Mouse (Mus musculus): ENCODE results near the gene Tceal9. TPM values are rescaled to one million over a fixed set of nuclear protein-coding genes. Genes with fewer than 3 reads are reported as not detected.

Gene Tceal9
- total and polyA plus RNA-seq, 3 experiments: 75.2 to 113 TPM; not detected in 1

GRCm38 (mm10) chrX:136238118-136238517 lies 6.8 kb upstream of the Tceal9 start:
- peaks cover 0 to 2% of the 10 kb centered on the region in 2 experiments; a peak in 2 of 4 replicates for H3K27me3 ChIP-seq (ENCODE audit: control insufficient read depth in 1 of 2, insufficient read depth in 2 of 2, low read length in 2 of 2)
- H3K4me3 ChIP-seq (ENCODE audit: control insufficient read depth in 1 of 2, insufficient read depth in 1 of 2, low read depth in 2 of 2, low read length in 2 of 2): no peak overlapping the region
- TF ChIP-seq KAT2A (conservative IDR thresholded peaks at IDR 0.05; ENCODE audit: low read depth, low read length) (no peak), TCF12 (IDR thresholded peaks at IDR 0.05; ENCODE audit: low read depth, low read length) (no peak), UBTF (IDR thresholded peaks at IDR 0.05; ENCODE audit: borderline replicate concordance, insufficient read depth, low read depth, low read length) (no peak), POLR2A (IDR thresholded peaks at IDR 0.05; ENCODE audit: control insufficient read depth in 1 of 2, insufficient read depth in 1 of 2, low read depth in 1 of 2, low read length in 2 of 2, poor library complexity in 1 of 2) (no peak), ETS1 (IDR thresholded peaks at IDR 0.05; ENCODE audit: low read depth, low read length) (no peak), BHLHE40 (IDR thresholded peaks at IDR 0.05; ENCODE audit: borderline replicate concordance, low read depth, low read length) (no peak), CTCF (IDR thresholded peaks at IDR 0.05 in 2 of 3, conservative IDR thresholded peaks at IDR 0.05 in 1 of 3; ENCODE audit: control insufficient read depth in 1 of 3, insufficient read depth in 1 of 3, low read depth in 2 of 3, low read length in 3 of 3, poor library complexity in 1 of 3, severe bottlenecking in 1 of 3) (peak; percentile 12 to 69 (median 60); a peak in 5 of 6 replicates), SIN3A (IDR thresholded peaks at IDR 0.05; ENCODE audit: low read length) (no peak), ZC3H11A (IDR thresholded peaks at IDR 0.05; ENCODE audit: low read depth, low read length) (peak; percentile 65; the same call in 1 of the 2 replicates), USF1 (IDR thresholded peaks at IDR 0.05; ENCODE audit: low read depth, low read length) (no peak), MAZ (IDR thresholded peaks at IDR 0.05; ENCODE audit: low read depth, low read length) (no peak), SMC3 (IDR thresholded peaks at IDR 0.05; ENCODE audit: low read depth, low read length) (peak; percentile 79), EP300 (IDR thresholded peaks at IDR 0.05; ENCODE audit: low read depth in 1 of 2, low read length in 2 of 2) (no peak), RCOR1 (IDR thresholded peaks at IDR 0.05; ENCODE audit: low read depth, low read length) (no peak), TBP (IDR thresholded peaks at IDR 0.05; ENCODE audit: low read depth, low read length) (0 out of 2 replicates have a peak, but pooled peaks have one; percentile 14), MEF2A (IDR thresholded peaks at IDR 0.05; ENCODE audit: extremely low read depth, insufficient replicate concordance, low read depth, low read length, poor library complexity, severe bottlenecking) (no peak), ZMIZ1 (IDR thresholded peaks at IDR 0.05; ENCODE audit: low read depth, low read length) (no peak), GABPA (IDR thresholded peaks at IDR 0.05; ENCODE audit: low read depth, low read length) (no peak), E2F4 (IDR thresholded peaks at IDR 0.05; ENCODE audit: borderline replicate concordance, low read depth, low read length) (no peak), USF2 (IDR thresholded peaks at IDR 0.05; ENCODE audit: borderline replicate concordance in 1 of 2, insufficient read depth in 1 of 2, low read depth in 1 of 2, low read length in 2 of 2) (no peak), CHD2 (IDR thresholded peaks at IDR 0.05; ENCODE audit: low read length) (no peak), RAD21 (IDR thresholded peaks at IDR 0.05; ENCODE audit: low read depth, low read length) (peak; percentile 71), ZNF384 (IDR thresholded peaks at IDR 0.05; ENCODE audit: low read depth, low read length) (no peak), ZKSCAN1 (IDR thresholded peaks at IDR 0.05; ENCODE audit: low read depth, low read length) (no peak), HCFC1 (IDR thresholded peaks at IDR 0.05; ENCODE audit: low read depth, low read length) (no peak), POLR2AphosphoS2 (IDR thresholded peaks at IDR 0.05; ENCODE audit: low read length) (no peak), NRF1 (IDR thresholded peaks at IDR 0.05; ENCODE audit: insufficient read depth, low read depth, low read length, poor library complexity, severe bottlenecking) (no peak), CHD1 (IDR thresholded peaks at IDR 0.05; ENCODE audit: low read depth, low read length) (no peak)
- H3K36me3 ChIP-seq (ENCODE audit: control insufficient read depth in 1 of 2, insufficient read depth in 2 of 2, low read length in 2 of 2): peaks cover 0 to 2% of the 10 kb centered on the region in 2 experiments; a peak in 1 of 4 replicates
- no peaks in the 10 kb centered on the region for H3K9me3 ChIP-seq (replicated peaks; ENCODE audit: insufficient read depth, low read length)
- H3K9ac ChIP-seq (ENCODE audit: control insufficient read depth, low read depth, low read length, poor library complexity, severe bottlenecking): no peak overlapping the region
- H3K4me1 ChIP-seq (ENCODE audit: control insufficient read depth in 1 of 2, insufficient read depth in 2 of 2, low read length in 2 of 2): no peaks in the 10 kb centered on the region; a peak in 1 of 4 replicates
- no peaks in the 10 kb centered on the region for H3K79me2 ChIP-seq (ENCODE audit: control insufficient read depth, insufficient read depth, low read length, poor library complexity)
- peak; percentile 59 for DNase-seq (ENCODE audit: low read depth, low spot score)
- H3K27ac ChIP-seq (ENCODE audit: control insufficient read depth, low read depth, low read length): no peak overlapping the region
